Mouse (Mus musculus): ENCODE data around the gene Gm21987.

GRCm38 (mm10) chr16:38346529-38347325, at the start of gene Gm21987, which contains the start of gene Cox17:
- TF ChIP-seq CTCF (IDR thresholded peaks at IDR 0.05; ENCODE audit: borderline replicate concordance, control insufficient read depth, extremely low read depth, insufficient read depth, low read length, poor library complexity) (0 out of 2 replicates have a peak, but pooled peaks have one; percentile 15), POLR2A (IDR thresholded peaks at IDR 0.05; ENCODE audit: control insufficient read depth, extremely low read depth, insufficient read depth, low read length, poor library complexity) (peak; percentile 82)
